Mouse (Mus musculus): ENCODE data around the gene Mrpl52. TPM values are rescaled to one million over a fixed set of nuclear protein-coding genes. Genes with fewer than 3 reads are reported as not detected.

Mrpl52 gene
- total and polyA plus RNA-seq, 2 experiments from 2014 or later: 151 to 277 TPM

DNA sequence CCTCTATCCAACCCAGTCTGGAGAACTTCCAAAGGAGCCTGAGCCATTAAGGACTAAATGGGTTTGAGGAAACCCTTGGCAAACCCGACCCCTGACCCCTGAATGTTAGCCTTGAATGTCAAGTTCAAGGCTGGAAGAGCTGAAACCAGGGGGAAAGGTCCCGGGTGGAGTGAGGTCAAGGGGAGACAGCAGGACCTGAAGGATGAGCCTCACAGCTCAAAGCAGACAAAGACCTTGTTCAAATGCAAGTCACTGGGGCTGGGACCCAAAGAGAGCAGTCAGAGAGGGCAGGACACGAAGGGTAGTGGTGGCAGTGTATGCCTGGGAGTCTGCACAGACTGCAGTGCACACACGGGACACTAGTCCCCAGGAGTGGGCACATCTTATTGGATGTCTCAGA is 14.7 kb downstream of the Mrpl52 start:
- H3K9me3 ChIP-seq (ENCODE audit: low read length): no peaks in the 10 kb centered on the region
- ATAC-seq: no peak
- 75% methylated on average over 4 of the region's 4 CpGs for WGBS

DNA sequence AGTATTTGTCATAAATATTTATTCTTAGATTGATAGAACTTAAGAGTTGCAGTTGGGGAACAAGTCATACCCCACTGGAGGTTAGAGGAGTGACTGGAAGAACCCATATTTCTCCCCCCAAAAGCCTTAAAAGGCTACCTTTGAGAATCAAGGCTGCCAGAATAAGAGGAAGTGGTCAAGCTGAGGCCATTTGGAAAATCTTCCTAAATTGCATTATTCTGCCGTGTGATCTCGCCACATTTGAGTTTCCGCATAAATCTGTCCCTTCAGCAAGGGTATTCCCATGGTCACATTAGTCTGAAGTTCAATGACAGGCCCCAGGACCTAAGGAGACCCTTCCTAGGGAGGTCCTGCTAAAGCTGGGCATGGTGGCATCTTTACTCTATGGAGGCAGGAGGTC is 15.8 kb downstream of the Mrpl52 start:
- H3K27me3 ChIP-seq (ENCODE audit: insufficient read depth, low read length): no peaks in the 10 kb centered on the region
- H3K4me2 ChIP-seq (ENCODE audit: low read depth): no peak overlapping the region
- TF ChIP-seq CTCF (IDR thresholded peaks at IDR 0.05; ENCODE audit: low read depth): no peak
- no peak overlapping the region for H3K27ac ChIP-seq (ENCODE audit: low read depth, low read length)
- no peaks in the 10 kb centered on the region for H3K9me3 ChIP-seq (ENCODE audit: low read length)
- no peaks in the 10 kb centered on the region for H3K4me1 ChIP-seq (ENCODE audit: insufficient read depth)
- H3K4me3 ChIP-seq (ENCODE audit: low read depth, low read length): no peak overlapping the region
- 89% methylated on average over 3 of the region's 3 CpGs for WGBS
- DNase-seq: no peak
- ATAC-seq: no peak
- H3K9ac ChIP-seq: no peak overlapping the region
- H3K36me3 ChIP-seq (ENCODE audit: insufficient read depth): peaks cover 7% of the 10 kb centered on the region; the same call in 1 of the 2 replicates

More for the DNA sequence above, 14.7 kb downstream of the Mrpl52 start:
- H3K27ac ChIP-seq (ENCODE audit: low read depth, low read length): no peak overlapping the region
- no peak overlapping the region for H3K9ac ChIP-seq
- H3K4me2 ChIP-seq (ENCODE audit: low read depth): no peak overlapping the region
- H3K27me3 ChIP-seq (ENCODE audit: insufficient read depth, low read length): no peaks in the 10 kb centered on the region
- peaks cover 7% of the 10 kb centered on the region; the same call in 1 of the 2 replicates for H3K36me3 ChIP-seq (ENCODE audit: insufficient read depth)
- no peak for DNase-seq
- H3K4me1 ChIP-seq (ENCODE audit: insufficient read depth): no peaks in the 10 kb centered on the region
- TF ChIP-seq CTCF (IDR thresholded peaks at IDR 0.05; ENCODE audit: low read depth): no peak
- no peak overlapping the region for H3K4me3 ChIP-seq (ENCODE audit: low read depth, low read length)

- peaks cover 7% of the 10 kb centered on the region; the same call in 1 of the 2 replicates for H3K36me3 ChIP-seq (ENCODE audit: insufficient read depth)
- H3K27me3 ChIP-seq (ENCODE audit: insufficient read depth, low read length): no peaks in the 10 kb centered on the region
- DNase-seq (no peak), ATAC-seq (peak; percentile 33)
- H3K4me1 ChIP-seq (ENCODE audit: insufficient read depth): no peaks in the 10 kb centered on the region
- 40% methylated on average over 3 of the region's 3 CpGs for WGBS
- no peak overlapping the region for H3K4me2 ChIP-seq (ENCODE audit: low read depth)
- TF ChIP-seq CTCF (IDR thresholded peaks at IDR 0.05; ENCODE audit: low read depth): no peak
- no peak overlapping the region for H3K4me3 ChIP-seq (ENCODE audit: low read depth, low read length)
- H3K9ac ChIP-seq: no peak overlapping the region
- H3K9me3 ChIP-seq (ENCODE audit: low read length): no peaks in the 10 kb centered on the region
- no peak overlapping the region for H3K27ac ChIP-seq (ENCODE audit: low read depth, low read length)
Observed at GRCm38 (mm10) chr14:54443196-54443595, 16.5 kb downstream of the Mrpl52 start.

- Histone ChIP-seq H3K36me3 (ENCODE audit: insufficient read depth) (no peaks in the 10 kb centered on the region), H3K27ac (ENCODE audit: low read depth, low read length) (peak overlapping the region; percentile 64), H3K9ac (no peak overlapping the region), H3K4me3 (ENCODE audit: low read depth, low read length) (no peak overlapping the region), H3K9me3 (ENCODE audit: low read length) (no peaks in the 10 kb centered on the region), H3K4me1 (ENCODE audit: insufficient read depth) (no peaks in the 10 kb centered on the region), H3K4me2 (ENCODE audit: low read depth) (no peak overlapping the region), H3K27me3 (ENCODE audit: insufficient read depth, low read length) (no peaks in the 10 kb centered on the region)
- no peak for DNase-seq
- 65% methylated on average over 15 of the region's 15 CpGs for WGBS
- ATAC-seq: peak; percentile 18; the same call in 1 of the 2 replicates
- no peak for TF ChIP-seq CTCF (IDR thresholded peaks at IDR 0.05; ENCODE audit: low read depth)
Observed at GRCm38 (mm10) chr14:54443712-54444618, 17.3 kb downstream of the Mrpl52 start.

DNA sequence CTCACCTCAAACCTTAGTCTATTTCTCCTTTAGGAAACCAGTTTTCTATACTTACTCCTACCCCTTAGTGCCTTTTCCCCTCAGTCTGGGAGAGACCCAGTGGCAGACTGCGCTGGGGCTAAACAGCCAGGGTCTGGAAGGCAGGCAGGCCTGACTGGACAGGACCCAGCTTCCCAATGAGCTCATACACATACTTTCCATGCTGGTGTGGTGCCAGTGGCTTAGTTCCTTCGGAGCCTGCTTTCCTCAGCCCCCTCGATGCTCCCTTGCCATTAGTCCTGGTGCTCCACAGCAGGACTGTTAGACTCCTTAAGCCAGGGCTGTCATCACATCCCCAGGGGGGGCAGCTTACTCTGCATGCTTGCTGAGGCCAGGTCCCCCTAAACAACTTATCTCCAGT is 18.8 kb downstream of the Mrpl52 start:
- 50% methylated on average over 3 of the region's 3 CpGs for WGBS

GRCm38 (mm10) chr14:54453566-54453965 is 26.9 kb downstream of the Mrpl52 start:
- WGBS: 85% methylated on average over 9 of the region's 9 CpGs

More for the DNA sequence above, 18.8 kb downstream of the Mrpl52 start:
- Histone ChIP-seq H3K9ac (no peak overlapping the region), H3K27me3 (ENCODE audit: insufficient read depth, low read length) (no peaks in the 10 kb centered on the region), H3K27ac (ENCODE audit: low read depth, low read length) (no peak overlapping the region), H3K4me3 (ENCODE audit: low read depth, low read length) (no peak overlapping the region), H3K36me3 (ENCODE audit: insufficient read depth) (no peaks in the 10 kb centered on the region), H3K4me2 (ENCODE audit: low read depth) (no peak overlapping the region), H3K9me3 (ENCODE audit: low read length) (no peaks in the 10 kb centered on the region), H3K4me1 (ENCODE audit: insufficient read depth) (no peaks in the 10 kb centered on the region)
- TF ChIP-seq CTCF (IDR thresholded peaks at IDR 0.05; ENCODE audit: low read depth): no peak
- DNase-seq: no peak
- ATAC-seq: no peak; the same call in 1 of the 2 replicates

More at GRCm38 (mm10) chr14:54453566-54453965, 26.9 kb downstream of the Mrpl52 start:
- DNase-seq (no peak), ATAC-seq (no peak)
- Histone ChIP-seq H3K9me3 (ENCODE audit: low read length) (no peaks in the 10 kb centered on the region), H3K36me3 (ENCODE audit: insufficient read depth) (no peaks in the 10 kb centered on the region), H3K4me3 (ENCODE audit: low read depth, low read length) (no peak overlapping the region), H3K27ac (ENCODE audit: low read depth, low read length) (no peak overlapping the region), H3K9ac (no peak overlapping the region), H3K27me3 (ENCODE audit: insufficient read depth, low read length) (no peaks in the 10 kb centered on the region), H3K4me1 (ENCODE audit: insufficient read depth) (no peaks in the 10 kb centered on the region), H3K4me2 (ENCODE audit: low read depth) (no peak overlapping the region)
- TF ChIP-seq CTCF (IDR thresholded peaks at IDR 0.05; ENCODE audit: low read depth): no peak

Data from forebrain, postnatal 0 days (tissue).